Mouse (Mus musculus) mesoderm, embryonic 11.5 days (tissue): ENCODE data around the gene Spata46.

Experiments
- DNase-seq: peaks from one replicate; pipeline ENCODE4 v3.0.0-alpha.2; 2012; ENCODE audit warnings: low read depth, low spot score

Spata46 gene

GRCm38 (mm10) chr1:170339943-170340342 lies 31.3 kb downstream of the Spata46 start:
- no peak for DNase-seq

DNA sequence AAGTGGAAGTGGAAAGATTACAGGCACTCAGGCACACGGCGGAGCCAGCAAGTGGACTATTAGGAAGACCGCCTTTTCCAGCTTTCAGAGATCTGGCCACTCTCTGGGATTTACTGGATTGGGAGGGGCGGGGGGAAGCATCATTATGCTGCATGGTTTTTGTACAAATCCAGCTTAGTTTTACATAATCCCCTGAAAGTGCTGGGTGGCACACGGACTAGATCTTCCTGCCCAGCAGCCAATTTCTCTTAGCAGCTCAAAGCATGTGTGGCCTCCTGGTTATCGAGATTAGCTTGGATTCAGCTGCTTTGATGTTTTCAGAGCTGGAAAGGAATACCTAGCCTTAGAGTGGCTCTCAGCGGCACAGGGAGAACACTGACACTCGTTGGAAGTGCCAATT lies 34.5 kb downstream of the Spata46 start:
- DNase-seq, result no peak

GRCm38 (mm10) chr1:170343906-170344305 lies 35.3 kb downstream of the Spata46 start:
- no peak for DNase-seq

GRCm38 (mm10) chr1:170346266-170346665 lies 37.7 kb downstream of the Spata46 start:
- DNase-seq, result no peak

DNA sequence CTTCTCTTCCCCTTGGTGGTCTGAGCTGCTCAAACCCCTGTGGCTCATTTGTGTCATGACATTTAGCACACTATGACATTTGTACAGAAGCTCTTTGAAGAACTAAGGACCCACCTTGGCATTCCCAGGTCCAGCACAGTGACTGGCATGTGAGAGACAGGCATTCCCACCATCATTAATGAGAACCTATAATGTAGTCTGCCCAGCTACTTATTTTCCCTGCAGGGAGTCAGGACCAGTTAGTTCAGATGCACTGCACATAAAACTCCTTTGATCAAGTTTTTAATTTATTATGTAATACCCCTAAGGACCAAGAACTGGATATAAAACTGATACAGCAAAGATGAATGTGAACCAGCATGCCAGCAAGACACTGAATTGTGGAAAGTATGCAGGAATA lies 42.5 kb downstream of the Spata46 start:
- no peak for DNase-seq

DNA sequence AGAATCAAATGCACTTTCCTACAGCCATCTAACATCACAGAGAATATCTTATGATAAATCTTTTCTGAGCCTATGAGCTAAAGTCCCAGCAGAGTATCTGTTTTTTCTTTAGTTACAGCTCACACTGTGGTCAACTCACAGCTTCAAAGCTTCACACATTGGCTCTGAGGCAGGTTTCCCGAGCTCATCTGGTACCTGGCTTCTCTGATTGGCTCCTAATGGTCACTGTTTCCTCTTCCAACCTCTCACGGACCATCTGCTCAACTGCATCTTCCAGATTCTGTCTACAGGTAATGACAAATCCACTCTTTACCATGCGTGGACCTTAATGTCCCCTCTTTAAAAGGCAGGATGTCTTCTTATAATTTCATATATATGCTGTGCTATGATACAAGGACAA lies 44.7 kb downstream of the Spata46 start:
- DNase-seq, result no peak

- DNase-seq, result no peak
Observed at GRCm38 (mm10) chr1:170360183-170360915, 51.7 kb downstream of the Spata46 start.
